Mouse (Mus musculus) intestine, postnatal 0 days (tissue): ENCODE measurements at regions not wholly inside any gene's neighbourhood (a gene's known extent, or its start where the extent isn't known, plus 50 kb on each side); places are given as distances from the start of the nearest gene placed in this dataset.

Source experiments
- ATAC-seq: fragments of 200-750 bp; cut with Nextera tagmentation; 2 replicates; pipeline ENCODE4 v1.8.0; 2017; ENCODE audit warnings: mild to moderate bottlenecking, moderate TSS enrichment, moderate library complexity
- H3K27ac ChIP-seq: fragments of 300-500 bp; sonication (generic); 2 replicates; pipeline ENCODE4 v1.5.1; 2014; ENCODE audit warnings: mild to moderate bottlenecking, low read depth, low read length, moderate library complexity
- H3K27me3 ChIP-seq: fragments of 300-500 bp; sonication (generic); replicated peaks from 2 replicates; pipeline ENCODE4 v1.6.1; 2014; ENCODE audit warnings: low read length, mixed read lengths; ENCODE audit not compliant: control insufficient read depth, insufficient read depth
- H3K36me3 ChIP-seq: fragments of 300-500 bp; sonication (generic); 2 replicates; pipeline ENCODE4 v1.6.1; 2014; ENCODE audit warnings: mild to moderate bottlenecking, moderate library complexity; ENCODE audit not compliant: control insufficient read depth, insufficient read depth
- H3K4me1 ChIP-seq: fragments of 300-500 bp; sonication (generic); replicated peaks from 2 replicates; pipeline ENCODE4 v1.6.1; 2014; ENCODE audit warnings: antibody characterized with exemption, low read length, mixed read lengths; ENCODE audit not compliant: control insufficient read depth, insufficient read depth
- H3K4me2 ChIP-seq: fragments of 300-500 bp; sonication (generic); replicated peaks from 2 replicates; pipeline ENCODE4 v1.6.1; 2014; ENCODE audit warnings: low read depth, mild to moderate bottlenecking, moderate library complexity
- H3K4me3 ChIP-seq: fragments of 300-500 bp; sonication (generic); 2 replicates; pipeline ENCODE4 v1.5.1; 2014; ENCODE audit warnings: low read depth, low read length
- H3K9ac ChIP-seq: fragments of 300-500 bp; sonication (generic); 2 replicates; pipeline ENCODE4 v1.6.1; 2014; ENCODE audit warnings: mild to moderate bottlenecking, low read depth, low read length
- H3K9me3 ChIP-seq: fragments of 300-500 bp; sonication (generic); 2 replicates; pipeline ENCODE4 v1.6.1; 2016; ENCODE audit warnings: mixed run types; ENCODE audit not compliant: control insufficient read depth
- CTCF ChIP-seq: sonication (generic); IDR thresholded peaks from 2 replicates; pipeline ENCODE4 v1.5.1; 2016; ENCODE audit warnings: low read depth, mild to moderate bottlenecking, control low read depth, antibody characterized with exemption, moderate library complexity
- WGBS: fragments of 180-500 bp; shearing (Covaris S2); extraction: QIAGEN DNeasy Blood & Tissue Kit; methylation state at CpG from one replicate; pipeline ENCODE4 v1.1.7; 2014; 5-methylcytosine and 5-hydroxymethylcytosine counted together

GRCm38 (mm10) chr13:47868656-47869055, 392.4 kb upstream of the Id4 start:
- H3K27ac ChIP-seq = no peak overlapping the region
- H3K36me3 ChIP-seq = no peaks in the 10 kb centered on the region
- no peak overlapping the region for H3K4me3 ChIP-seq
- no peaks in the 10 kb centered on the region for H3K9me3 ChIP-seq
- H3K4me2 ChIP-seq = no peak overlapping the region
- WGBS = 57% methylated on average over 4 of the region's 4 CpGs
- no peak for ATAC-seq
- no peak overlapping the region for H3K9ac ChIP-seq
- no peak for TF ChIP-seq CTCF
- H3K27me3 ChIP-seq = no peaks in the 10 kb centered on the region
- H3K4me1 ChIP-seq = no peaks in the 10 kb centered on the region

- no peak overlapping the region for H3K4me3 ChIP-seq
- H3K4me1 ChIP-seq = no peaks in the 10 kb centered on the region
- ATAC-seq = no peak
- no peaks in the 10 kb centered on the region for H3K27me3 ChIP-seq
- no peak overlapping the region for H3K27ac ChIP-seq
- H3K9ac ChIP-seq = no peak overlapping the region
- no peak for TF ChIP-seq CTCF
- WGBS = 58% methylated on average over 10 of the region's 10 CpGs
- no peaks in the 10 kb centered on the region for H3K9me3 ChIP-seq
- no peak overlapping the region for H3K4me2 ChIP-seq
- H3K36me3 ChIP-seq = no peaks in the 10 kb centered on the region
Measured at GRCm38 (mm10) chr13:47869670-47870532, 391.1 kb upstream of the Id4 start.

GRCm38 (mm10) chr13:47872645-47873044, 388.4 kb upstream of the Id4 start:
- Histone ChIP-seq H3K9me3 (no peaks in the 10 kb centered on the region), H3K27me3 (no peaks in the 10 kb centered on the region), H3K9ac (no peak overlapping the region), H3K4me3 (no peak overlapping the region), H3K4me1 (no peaks in the 10 kb centered on the region), H3K4me2 (no peak overlapping the region), H3K36me3 (no peaks in the 10 kb centered on the region), H3K27ac (no peak overlapping the region)
- no peak for ATAC-seq
- 57% methylated on average over 11 of the region's 11 CpGs for WGBS
- TF ChIP-seq CTCF = no peak

GRCm38 (mm10) chr13:47892569-47892968, 368.5 kb upstream of the Id4 start:
- 91% methylated on average over 4 of the region's 4 CpGs for WGBS
- Histone ChIP-seq H3K36me3 (no peaks in the 10 kb centered on the region), H3K9me3 (no peaks in the 10 kb centered on the region), H3K27me3 (no peaks in the 10 kb centered on the region), H3K27ac (no peak overlapping the region), H3K9ac (no peak overlapping the region), H3K4me2 (no peak overlapping the region), H3K4me1 (no peaks in the 10 kb centered on the region), H3K4me3 (no peak overlapping the region)
- ATAC-seq = no peak
- TF ChIP-seq CTCF = no peak

GRCm38 (mm10) chr13:47894331-47894730, 366.7 kb upstream of the Id4 start:
- no peak overlapping the region for H3K9ac ChIP-seq
- ATAC-seq = no peak
- no peaks in the 10 kb centered on the region for H3K36me3 ChIP-seq
- no peak for TF ChIP-seq CTCF
- no peak overlapping the region for H3K4me2 ChIP-seq
- no peaks in the 10 kb centered on the region for H3K27me3 ChIP-seq
- H3K27ac ChIP-seq = no peak overlapping the region
- no peaks in the 10 kb centered on the region for H3K4me1 ChIP-seq
- H3K9me3 ChIP-seq = no peaks in the 10 kb centered on the region
- WGBS = 64% methylated on average over 1 of the region's 1 CpGs
- no peak overlapping the region for H3K4me3 ChIP-seq

- no peak for ATAC-seq
- H3K27ac ChIP-seq = no peak overlapping the region
- no peak overlapping the region for H3K4me3 ChIP-seq
- no peak for TF ChIP-seq CTCF
- 79% methylated on average over 6 of the region's 6 CpGs for WGBS
- no peaks in the 10 kb centered on the region for H3K27me3 ChIP-seq
- no peaks in the 10 kb centered on the region for H3K9me3 ChIP-seq
- no peak overlapping the region for H3K9ac ChIP-seq
- H3K36me3 ChIP-seq = no peaks in the 10 kb centered on the region
- H3K4me2 ChIP-seq = no peak overlapping the region
- no peaks in the 10 kb centered on the region for H3K4me1 ChIP-seq
Measured at GRCm38 (mm10) chr13:47895256-47895655, 365.8 kb upstream of the Id4 start.
